Mouse (Mus musculus) cortical plate, adult 2 months (tissue): Measurements from ENCODE around the gene Churc1.
A peak's percentile ranks its signal among the peaks of the same experiment; 100 is the strongest.

Experiments
- CTCF ChIP-seq: fragments of 200-500 bp; IDR thresholded peaks from 2 replicates; pipeline ENCODE4 v1.5.1; 2011; ENCODE audit warnings: mild to moderate bottlenecking, control low read depth, low read length; ENCODE audit not compliant: insufficient read depth; ENCODE audit errors: extremely low read depth
- POLR2A ChIP-seq: fragments of 200-500 bp; IDR thresholded peaks from 2 replicates; pipeline ENCODE4 v1.6.1; 2011; ENCODE audit warnings: mild to moderate bottlenecking, low read length, control low read depth; ENCODE audit not compliant: insufficient read depth; ENCODE audit errors: extremely low read depth

GRCm38 (mm10) chr12:76825283-76825682, 59.9 kb downstream of the Churc1 start:
- TF ChIP-seq CTCF = no peak
- TF ChIP-seq POLR2A = peak; percentile 34; the same call in 1 of the 2 replicates
